Mouse (Mus musculus) 416B (cell line): ENCODE results near the gene Tead3.

ENCODE experiments used
- DNase-seq: peaks from one replicate; pipeline ENCODE4 v3.0.0; 2011; ENCODE audit warnings: low read depth

Tead3 gene

DNA sequence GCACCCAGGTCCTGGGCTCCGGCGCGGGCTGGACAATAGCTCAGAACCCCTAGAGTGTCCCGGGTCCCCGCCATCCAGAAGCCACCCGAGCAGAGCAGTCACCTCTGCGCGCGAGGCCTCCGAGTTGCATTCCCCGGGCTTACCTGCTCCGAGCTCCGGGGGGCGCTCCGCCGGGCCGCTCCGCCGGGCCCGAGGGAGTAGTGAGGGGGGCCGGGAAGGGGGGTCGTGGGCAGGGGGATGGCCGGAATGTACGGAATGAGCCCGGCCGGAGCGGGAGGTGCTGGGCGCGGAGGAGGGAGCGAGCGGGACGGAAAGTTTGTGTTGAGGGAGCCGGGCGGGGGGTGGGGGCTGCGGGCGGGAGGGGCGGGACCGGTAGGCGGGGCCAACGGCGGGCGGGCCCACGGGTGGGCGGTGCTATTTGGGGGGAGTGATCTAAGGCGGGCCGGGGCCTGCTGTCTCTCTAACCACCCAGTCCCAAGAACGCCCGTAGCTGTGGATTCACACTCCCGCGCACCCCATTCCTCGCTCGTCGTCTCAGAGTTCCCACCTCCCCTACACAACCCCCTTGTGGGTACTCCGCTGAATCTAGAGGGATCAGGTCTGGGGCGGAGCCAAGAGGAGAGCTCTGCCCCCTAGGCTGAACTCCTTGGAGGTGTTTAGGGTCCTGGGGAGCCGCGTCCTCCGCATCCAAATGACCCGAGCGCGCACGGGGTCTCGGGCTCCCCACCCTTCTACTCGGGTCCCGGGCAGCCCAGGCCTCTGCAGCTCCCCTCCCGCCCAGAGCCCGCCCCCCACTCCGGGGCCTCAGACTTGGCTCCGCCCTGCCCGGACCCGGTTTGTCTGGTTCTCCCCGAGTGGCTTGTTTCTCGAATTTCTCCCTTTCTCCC lies at the start of gene Tead3:
TSS of gene Tead3 (minus strand) at position 352 of the 887 bp plus-strand sequence.
- DNase-seq, result no peak

DNA sequence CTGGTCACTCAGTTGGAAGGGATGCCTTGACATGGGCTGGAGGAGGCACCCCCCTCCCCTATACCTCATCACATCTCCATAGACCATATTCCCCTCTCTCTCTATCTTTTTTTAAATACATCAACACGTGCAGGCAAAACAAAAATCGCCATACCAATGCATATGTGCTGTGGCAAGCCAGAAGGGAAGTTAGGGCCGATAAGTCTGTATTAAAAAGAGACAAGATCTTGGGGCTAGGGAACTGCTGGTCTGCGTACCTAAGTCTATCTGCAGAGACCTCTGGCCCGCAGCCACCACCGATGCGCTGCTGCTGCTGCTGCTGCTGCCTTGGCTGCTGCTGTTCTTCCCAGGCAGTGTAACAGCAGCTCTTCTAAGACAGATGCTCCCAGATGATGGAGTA lies 44.4 kb upstream of the Tead3 start:
- no peak for DNase-seq

DNA sequence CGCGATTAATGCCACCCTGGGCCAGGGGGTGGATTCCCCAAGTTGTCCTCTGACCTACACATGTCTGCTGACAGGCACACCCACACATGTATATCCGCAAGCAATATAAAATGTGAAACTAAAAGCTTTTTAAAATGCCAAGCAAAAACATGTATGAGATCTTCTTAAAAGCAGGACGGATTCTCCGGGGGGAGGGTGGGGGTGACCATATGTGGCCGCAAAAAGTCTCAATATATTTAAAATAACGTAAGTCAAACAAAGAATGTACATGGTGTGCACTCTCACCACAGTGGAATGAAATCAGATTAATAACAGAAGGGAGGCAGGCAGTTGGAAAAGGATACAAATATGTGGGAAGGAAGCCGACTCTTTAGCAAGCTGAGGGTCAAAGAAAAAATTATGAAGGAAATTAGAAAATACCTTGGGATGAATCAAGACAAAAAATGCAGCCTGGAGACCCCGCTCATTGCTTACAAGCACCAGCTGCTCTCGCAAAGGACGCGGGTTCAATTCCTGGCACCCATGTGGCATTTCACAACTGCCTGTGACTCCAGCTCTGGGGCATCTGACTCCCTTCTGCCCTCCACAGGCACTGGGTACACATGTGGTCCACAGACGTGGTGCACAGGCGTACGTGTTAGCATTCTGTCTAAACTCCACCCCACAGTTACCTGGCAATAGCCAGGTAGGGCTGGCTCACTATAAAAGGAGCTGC lies 43.6 kb upstream of the Tead3 start:
- no peak for DNase-seq

DNA sequence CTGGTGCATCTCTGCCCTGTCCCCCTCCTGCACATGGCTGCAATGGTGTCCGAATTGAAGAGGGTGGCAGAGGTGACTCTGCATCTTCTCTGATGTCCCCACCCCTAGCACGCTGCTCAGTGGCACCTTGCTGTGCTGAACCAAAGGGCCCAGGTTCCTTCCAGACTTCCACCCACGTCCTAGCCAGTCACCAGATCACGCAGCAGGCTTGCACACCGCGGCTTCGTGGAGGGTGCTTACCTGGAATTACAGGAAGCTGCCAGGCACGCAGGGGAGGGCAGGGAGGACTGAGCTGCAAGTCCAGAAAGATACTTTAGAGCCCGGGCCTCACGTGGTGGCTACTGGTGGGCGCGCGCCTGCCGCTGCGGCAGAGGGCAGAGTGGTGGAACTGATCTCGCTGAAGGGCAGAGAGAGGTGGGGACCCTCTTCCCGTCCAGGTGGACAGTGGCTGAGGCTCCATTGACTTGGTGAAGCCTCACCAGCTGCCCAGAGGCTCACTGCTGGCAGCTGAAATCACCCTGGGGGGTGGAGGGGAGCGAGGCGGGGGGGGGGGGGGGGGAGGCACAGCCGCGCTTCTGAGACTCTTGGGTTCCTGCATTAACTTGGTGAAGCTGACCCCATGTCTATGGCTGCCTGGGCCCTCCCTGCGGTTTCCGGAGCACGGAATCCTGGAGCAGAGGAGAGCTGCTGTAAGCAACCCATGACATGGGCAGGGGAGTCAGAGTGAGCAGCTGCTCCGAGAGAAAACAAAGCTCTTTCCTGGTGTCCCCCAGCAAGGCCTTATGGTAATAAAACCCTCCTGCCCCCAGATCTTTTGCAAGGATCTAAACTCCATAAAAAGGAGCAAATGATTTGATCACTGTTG lies 41.2 kb upstream of the Tead3 start:
- DNase-seq, result no peak

DNA sequence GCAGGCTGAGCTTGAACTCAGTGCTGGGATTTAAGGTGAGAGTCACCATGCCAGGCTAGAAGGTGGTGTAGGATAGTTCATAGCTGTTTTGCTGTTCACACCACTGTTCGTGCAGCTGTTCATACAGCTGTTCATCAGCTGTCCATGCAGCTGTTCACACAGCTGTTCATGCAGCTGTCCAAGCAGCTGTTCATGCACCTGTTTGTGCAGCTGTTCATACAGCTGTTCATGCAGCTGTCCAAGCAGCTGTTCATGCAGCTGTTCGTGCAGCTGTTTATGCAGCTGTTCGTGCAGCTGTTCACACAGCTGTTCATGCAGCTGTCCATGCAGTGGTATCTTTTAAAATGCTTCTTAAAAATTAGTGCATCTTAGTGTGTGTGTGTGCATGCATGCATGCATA lies 37.9 kb upstream of the Tead3 start:
- DNase-seq, result no peak

DNA sequence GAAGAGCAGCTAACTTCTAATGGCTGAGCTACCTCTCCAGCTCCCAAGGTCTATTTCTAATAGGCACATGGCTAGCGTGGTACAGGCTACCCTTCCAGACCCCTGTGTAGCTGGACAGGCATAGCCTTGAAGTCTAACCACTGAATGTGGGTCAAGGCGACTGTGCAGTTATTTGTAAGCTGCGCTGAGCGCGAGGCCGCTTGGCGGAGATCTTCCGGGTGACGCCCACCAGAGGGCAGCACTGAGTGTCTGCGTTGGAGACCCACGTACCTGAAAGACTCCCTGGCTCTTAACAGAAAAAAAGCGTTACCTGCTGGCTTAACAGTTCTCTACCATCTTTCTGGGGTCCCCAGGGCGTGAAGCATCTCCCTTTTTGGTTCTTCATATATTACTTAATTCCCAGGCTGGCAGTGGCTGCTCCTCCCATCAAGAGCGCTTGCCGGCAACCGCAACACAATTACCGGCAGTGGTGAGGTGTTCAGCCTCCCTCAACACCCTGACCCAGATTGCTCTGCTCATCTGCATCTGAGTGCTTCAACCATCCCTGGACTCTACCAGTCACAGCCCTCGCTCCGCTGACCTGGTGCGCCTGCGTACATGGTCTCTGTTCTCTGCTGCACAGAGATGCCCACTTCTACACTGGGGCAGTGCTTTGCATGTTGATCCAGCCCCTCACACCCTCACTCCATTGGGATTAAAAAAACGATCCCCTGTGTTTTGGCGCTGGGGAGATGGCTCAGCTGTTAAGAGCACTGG lies 35.7 kb upstream of the Tead3 start:
- DNase-seq, result peak; percentile 72

DNA sequence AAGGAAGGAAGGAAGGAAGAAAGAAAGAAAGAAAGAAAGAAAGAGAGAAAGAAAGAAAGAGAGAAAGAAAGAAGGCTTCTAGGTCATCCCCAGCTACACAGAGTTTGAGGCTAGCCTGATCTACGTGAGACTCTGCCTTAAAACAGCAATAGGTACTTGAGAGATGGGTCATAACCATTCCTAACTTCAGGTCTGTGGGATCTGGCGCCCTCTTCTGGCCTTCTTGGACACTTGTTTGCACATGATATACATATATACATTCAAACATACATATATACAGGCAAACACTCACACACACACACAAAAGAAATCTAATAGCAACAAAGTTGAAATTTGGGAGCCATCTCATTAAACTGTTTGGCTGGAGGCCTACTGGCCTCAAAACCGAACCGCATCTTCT lies 33.7 kb upstream of the Tead3 start:
- peak; percentile 78 for DNase-seq

DNA sequence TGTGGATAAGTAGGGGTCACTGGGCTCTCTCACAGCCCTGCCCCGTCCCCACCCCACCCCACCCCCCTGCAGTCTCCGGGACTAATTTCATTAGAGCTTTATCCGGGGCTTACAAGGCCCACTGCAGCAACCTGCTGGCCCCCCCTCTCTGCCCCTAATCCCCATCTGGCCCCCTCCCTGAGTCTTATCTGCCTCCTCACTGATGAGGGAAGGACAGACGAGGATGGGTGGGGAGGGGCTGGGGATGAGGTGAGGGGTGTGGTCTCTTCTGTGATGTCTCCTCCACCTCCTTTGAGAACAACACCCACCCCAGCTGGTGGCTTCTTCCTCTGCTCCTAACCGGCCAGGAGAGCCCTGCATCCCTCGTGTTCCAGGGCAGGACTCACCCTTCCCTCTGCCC lies 29.6 kb upstream of the Tead3 start:
- no peak for DNase-seq

DNA sequence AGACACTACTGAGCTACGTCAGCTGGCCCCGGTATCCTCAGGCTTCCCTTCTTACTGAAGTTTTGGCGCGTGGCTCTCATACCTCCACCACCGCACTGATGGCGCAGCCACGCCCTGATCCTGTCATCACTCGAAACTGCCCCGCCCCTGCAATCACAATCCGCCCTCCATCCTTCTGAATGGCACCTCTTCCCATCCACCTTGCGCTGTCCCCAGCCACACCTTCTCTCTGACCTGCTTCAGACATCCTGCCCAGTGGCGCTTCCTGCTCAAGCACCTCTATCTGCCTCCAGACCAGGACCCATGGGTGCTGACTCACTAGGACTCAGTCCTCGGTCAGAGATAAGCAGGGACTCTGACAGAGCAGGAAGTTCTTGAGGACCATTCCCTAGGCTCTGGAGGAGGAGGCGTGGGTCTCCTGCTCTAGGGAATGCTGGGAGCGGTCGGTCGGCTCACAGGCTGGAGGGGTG lies 25.0 kb upstream of the Tead3 start:
- DNase-seq, result peak; percentile 73

DNA sequence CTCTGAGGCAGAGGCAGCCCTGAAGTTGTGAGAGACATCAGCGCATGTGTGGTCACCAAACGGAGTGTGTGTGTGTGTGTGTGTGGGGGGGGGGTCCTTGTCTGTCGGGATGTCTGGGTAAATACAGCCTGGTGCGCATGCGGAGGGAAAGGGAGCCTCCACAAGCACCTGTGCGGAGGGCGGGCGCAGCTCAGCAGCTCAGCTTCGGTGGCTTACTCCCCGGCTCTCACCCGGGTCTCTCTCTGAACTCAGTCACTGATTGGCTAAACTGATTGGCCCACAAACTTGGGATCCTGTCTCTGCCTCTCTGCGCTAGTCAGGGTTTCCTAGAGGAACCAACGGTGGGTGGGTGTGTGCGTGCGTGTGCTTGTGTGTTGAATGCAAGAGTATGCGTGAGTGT lies 23.9 kb upstream of the Tead3 start:
- no peak for DNase-seq

DNA sequence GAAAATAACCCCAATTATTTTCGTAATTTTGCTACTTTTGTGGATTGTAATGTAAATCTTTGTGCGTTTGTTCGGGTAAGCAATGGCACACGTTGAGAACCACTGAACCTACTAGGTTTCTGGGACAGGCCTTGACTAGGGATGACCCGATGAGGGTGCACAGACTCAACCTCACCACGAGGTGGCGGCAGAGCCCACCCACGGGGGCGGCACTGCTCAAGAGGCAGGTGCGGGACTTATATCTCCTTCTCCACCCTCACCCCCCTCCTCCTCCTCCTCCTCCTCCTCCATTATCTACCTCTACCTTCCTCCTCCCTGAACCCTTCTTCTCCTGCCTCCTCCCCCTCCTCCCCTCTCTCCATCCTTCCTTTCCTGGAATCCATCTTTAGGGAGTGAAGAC lies 23.2 kb upstream of the Tead3 start:
- peak; percentile 77 for DNase-seq

DNA sequence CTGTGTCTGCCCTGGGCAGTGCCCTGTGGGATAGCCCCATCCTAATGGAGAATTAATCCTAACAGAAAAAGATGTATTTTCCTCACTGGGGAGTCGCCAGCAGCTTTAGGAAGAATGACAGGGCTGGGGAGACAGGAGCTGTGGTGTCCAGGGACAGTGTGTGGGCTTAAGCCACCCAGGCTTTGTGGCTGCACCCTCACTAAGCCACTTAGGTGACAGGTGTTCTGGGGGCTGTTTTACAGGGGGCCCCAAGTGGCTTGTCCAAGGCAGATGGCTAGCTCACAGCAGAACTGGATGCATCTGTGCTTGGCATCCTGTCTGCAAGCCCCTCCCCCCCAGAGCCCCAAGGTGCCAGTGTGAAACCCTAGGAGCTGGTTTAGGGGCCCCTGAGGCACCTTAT lies 21.3 kb upstream of the Tead3 start:
- DNase-seq, result no peak

DNA sequence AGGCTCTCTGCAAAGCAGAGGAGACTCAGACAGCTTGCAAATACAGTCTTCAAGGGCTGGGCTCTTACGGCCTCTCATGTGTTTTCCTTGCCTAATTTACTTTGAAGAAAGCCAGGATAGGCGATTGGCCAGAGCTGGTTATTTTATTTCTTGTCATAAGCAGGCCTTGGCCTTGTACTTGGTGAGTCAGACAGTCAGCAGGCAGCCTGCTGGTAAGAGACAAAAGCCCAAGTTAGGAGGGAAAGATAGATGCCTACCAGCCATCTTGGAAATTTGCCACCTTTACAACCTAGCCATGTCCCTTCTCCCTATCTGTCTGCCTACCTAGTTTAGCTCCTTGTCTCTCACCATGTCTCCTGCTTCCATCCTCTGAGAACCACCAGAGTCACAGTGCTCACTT lies 20.7 kb upstream of the Tead3 start:
- DNase-seq, result peak; percentile 28

DNA sequence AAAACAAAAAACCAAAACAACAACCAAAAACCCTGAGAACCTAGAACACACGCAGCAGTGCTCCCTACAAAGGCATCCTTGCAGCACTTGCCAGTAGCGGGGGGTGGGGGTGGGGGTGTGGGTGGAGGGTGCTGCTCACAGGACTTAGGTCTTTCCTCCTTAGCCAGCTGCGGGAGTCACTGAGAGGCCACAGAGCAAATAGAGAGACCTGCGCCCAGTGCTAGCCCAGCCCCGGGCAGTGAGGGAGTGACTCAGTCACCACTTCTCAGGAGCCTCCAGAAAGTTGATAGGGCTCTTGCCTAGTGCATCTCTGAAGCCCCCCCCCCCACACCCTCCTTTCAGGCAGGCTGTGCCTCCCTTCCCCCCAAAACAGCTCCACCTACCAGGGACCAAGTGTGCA lies 18.4 kb upstream of the Tead3 start:
- DNase-seq, result peak; percentile 33

DNA sequence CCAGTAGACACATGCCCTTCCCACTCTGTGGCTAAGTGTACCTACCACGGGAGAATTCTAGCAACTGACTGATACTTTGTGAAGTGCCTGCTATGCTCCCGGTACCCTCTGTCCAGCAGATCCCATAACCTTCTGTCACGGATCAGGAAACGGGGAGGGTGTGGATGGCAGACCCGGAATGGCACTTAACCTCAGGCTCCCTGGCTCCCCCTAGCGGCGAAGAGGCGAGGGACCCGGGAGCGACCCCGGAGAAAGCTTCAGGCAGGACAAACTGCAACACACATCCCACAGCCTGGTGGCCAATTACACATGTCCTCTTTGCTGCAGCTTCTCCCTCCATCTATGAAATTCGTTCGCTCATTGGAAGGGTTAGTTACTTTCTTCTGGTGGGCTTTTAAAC lies 17.8 kb upstream of the Tead3 start:
- DNase-seq, result peak; percentile 80

DNA sequence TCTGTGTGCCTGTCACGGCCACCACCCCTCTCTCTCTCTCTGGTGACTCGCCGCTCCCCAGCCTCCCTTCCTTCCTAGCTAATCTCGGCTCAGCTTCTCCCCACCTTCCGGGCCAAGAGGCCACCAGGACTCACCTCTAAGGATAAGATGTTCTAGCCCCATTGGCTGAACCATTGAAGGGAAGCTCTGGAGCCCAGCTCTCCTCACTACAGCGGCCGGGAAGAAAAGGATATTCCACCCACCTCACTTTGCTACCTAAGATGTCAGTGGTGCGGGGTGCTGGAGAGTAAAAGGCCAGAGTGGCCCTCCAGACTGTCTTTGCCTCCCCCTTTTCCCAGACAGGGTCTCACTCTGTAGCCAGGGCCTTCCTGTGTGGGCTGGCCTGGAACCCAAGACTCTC lies 14.5 kb upstream of the Tead3 start, which contains the start of gene Tulp1:
TSS of gene Tulp1 (minus strand) at position 101 of the 400 bp plus-strand sequence.
- DNase-seq, result no peak

DNA sequence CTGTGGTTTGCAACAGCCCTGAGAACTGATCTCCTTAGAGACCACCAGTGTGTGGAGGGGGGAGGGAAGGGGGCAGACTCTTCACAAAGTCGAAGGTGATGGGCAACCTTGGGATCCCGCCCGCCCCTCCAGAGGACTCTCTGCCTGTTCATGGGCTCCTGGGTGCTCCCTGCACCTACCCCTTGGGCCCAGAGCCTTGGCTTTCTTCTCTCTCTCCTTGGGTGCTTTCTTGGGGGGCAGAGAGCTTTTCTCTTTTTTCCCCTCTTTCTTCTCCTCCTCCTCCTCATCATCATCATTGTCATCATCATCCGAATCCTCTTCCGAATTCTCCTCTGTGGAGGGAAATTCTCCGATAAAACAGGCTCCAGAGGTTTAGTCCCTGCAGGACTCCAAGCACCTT lies 12.9 kb upstream of the Tead3 start:
- DNase-seq, result no peak

DNA sequence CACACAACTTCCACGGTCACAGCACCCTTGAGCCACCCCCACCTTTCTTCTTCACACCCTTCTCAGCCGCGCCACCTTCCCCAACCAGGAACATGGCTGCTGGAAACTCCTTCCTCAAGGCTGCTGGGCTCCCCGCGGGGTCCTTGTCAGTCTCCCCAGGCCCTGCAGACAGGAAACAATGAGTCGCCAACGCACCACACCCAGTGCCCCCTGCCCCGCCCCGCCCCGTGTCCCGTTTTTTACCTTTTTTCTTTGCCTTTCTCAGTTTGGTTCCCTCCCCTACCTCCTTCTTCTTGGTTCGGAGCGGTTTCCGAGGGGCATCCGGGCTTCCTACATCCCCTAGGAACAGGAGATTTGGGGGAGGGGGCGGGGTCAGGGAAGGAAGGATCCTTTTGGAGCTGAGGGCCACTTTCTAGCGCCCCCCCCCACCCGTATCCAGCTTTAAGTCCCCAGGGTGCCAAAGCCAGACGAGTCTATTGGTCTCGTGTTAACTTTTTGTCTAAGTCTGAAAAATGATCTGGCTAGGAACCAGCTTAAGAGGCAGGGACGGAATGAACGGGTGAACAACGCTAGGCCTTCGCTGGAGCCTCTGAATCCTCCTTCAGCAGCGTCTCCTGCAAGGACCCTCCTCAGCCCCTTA lies 12.2 kb upstream of the Tead3 start:
- no peak for DNase-seq

DNA sequence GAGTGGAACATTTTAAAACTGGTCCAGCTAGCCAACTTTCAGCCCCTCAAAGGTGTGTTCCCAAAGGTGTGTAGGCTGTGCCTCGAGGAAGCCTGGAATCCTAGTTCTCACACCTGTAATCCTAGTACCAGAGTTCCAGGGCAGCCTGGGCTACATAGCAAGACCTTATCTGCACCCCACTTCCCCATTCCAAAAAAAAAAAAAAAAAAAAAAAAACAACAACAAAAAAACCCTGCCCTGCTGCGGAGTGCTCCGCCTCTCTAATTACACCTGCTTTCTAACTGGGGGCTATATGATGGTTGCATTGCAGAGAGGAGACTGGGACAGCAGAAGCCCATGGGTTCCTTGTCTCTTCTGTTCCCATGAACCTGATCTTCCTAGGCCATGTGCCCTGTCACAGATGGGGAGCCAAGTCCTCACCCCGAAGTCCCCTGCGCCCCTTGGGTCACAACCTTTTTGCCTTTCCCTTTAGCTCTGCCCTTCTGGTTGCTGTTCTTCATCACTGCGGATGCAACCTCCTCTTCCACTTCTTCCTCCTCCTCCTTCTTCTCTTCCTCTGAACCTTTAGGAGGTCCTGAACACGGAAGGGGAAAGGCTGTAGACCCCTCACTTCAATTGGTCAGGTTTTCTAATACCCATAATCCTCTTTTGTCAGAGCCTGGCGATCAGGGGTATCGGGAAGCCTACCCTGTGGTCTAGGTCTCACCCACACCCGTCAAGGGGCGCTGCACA lies 11.5 kb upstream of the Tead3 start:
- no peak for DNase-seq

DNA sequence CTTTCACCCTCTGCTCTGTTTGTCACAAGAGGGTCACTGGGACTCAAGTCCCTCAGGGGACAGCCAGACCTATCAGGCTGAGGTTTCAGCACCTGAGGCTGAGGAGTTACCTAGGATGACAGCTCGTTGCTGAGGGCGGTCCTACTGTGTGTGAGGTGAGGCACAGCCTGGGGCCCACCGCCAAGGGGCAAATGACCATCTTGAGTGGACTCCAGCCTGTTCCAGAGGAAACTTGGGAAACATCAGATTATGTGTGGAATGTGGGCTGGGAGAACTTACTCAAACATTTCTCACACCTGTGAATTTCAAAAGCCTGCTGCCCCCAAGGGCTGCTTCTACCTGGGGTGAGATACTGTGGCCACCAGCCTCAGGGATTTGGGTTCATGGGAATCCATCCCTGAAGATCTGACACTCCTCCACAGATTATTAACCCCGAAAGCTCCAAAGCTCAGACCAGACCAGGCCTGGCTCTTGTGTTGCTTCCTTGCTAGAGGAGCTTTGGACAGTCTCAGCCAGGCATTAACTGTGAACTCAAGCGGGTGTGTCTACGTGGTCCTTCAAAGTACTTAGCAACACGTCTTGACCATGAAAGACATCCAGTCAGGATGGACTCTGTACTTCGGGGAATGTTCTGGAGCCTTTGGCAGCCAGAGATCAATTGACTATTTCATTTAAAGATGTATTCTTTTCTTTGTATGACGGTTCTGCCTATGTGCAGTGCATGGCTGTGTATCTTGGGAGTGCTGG lies 10.1 kb upstream of the Tead3 start:
- no peak for DNase-seq
